ENCODE assay signal across 8 mouse cellular contexts in the genomic region with DNA sequence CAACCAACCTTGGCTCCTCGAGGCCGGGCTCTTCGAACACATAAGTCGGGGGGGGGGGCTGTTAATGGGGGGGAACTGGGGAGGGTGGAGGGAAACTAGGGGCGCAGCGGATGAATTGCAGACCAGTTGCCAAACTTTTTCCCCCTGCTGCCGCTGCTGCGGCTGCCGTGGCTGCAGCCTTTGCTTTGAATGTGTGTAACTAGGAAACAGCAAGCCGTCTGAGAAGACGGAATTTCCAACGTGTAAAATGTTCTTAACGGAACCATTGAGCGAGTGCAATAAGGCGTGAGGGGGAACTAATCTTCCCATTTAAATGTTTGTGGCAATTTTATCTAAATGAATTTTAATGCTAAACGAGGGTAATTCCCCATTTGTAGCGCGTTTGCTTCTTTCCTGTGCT.
DNase-seq lines count a peak whose midpoint lies in the region; ATAC-seq and TF ChIP-seq lines count a peak whose summit lies in the region.

No protein-coding gene starts in this region.

- H3K4me3 ChIP-seq in thymus, adult 2 months (ENCODE audit: control insufficient read depth, insufficient read depth, low read length), result peak overlapping the region; percentile 22; the same call in 1 of the 2 replicates
- H3K4me3 ChIP-seq in forebrain, postnatal 0 days (ENCODE audit: low read depth, low read length), result peak overlapping the region; percentile 46
- H3K4me3 ChIP-seq in limb, embryonic 10.5 days, result peak overlapping the region; percentile 54
- H3K4me3 ChIP-seq in midbrain, postnatal 0 days (ENCODE audit: low read depth, low read length), result peak overlapping the region; percentile 41

- H3K4me1 ChIP-seq in thymus, adult 2 months (replicated peaks; ENCODE audit: control insufficient read depth, insufficient read depth, low read length), result no peaks in the 10 kb centered on the region
- H3K4me1 ChIP-seq in forebrain, postnatal 0 days (ENCODE audit: insufficient read depth), result 0 out of 2 replicates have a peak, but pooled peaks cover 4% of the 10 kb centered on the region
- peaks cover 67% of the 10 kb centered on the region for H3K4me1 ChIP-seq in limb, embryonic 10.5 days
- H3K4me1 ChIP-seq in midbrain, postnatal 0 days (ENCODE audit: insufficient read depth, low read length), result no peaks in the 10 kb centered on the region

- no peaks in the 10 kb centered on the region for H3K9me3 ChIP-seq in forebrain, postnatal 0 days (ENCODE audit: low read length)
- no peaks in the 10 kb centered on the region for H3K9me3 ChIP-seq in limb, embryonic 10.5 days (replicated peaks)
- no peaks in the 10 kb centered on the region for H3K9me3 ChIP-seq in midbrain, postnatal 0 days (ENCODE audit: low read length)

- peak overlapping the region; percentile 40 for H3K9ac ChIP-seq in forebrain, postnatal 0 days
- no peak overlapping the region for H3K9ac ChIP-seq in midbrain, postnatal 0 days (replicated peaks; ENCODE audit: low read length, poor library complexity, severe bottlenecking)

- H3K27ac ChIP-seq in thymus, adult 2 months (ENCODE audit: control insufficient read depth, insufficient read depth, low read length), result no peak overlapping the region
- H3K27ac ChIP-seq in forebrain, postnatal 0 days (ENCODE audit: low read depth, low read length), result peak overlapping the region; percentile 54
- peak overlapping the region; percentile 86 for H3K27ac ChIP-seq in limb, embryonic 10.5 days
- 0 out of 2 replicates have a peak overlapping the region, but pooled peaks have one; percentile 12 for H3K27ac ChIP-seq in midbrain, postnatal 0 days (ENCODE audit: low read depth, low read length)

- DNase-seq in cerebellum, adult 9-11 months, result peak; percentile 59
- DNase-seq in thymus, adult 2 months, result no peak
- no peak for DNase-seq in thymus, postnatal 36 days
- peak; percentile 84 for DNase-seq in forebrain, postnatal 0 days
- no peak for DNase-seq in limb, embryonic 10.5 days (ENCODE audit: low spot score)
- peak; percentile 92 for DNase-seq in midbrain, postnatal 0 days (ENCODE audit: low spot score)
- no peak for DNase-seq in gastrocnemius, adult 8-10 months (ENCODE audit: low spot score in 2 of 2)

- ATAC-seq in cerebellum, adult (ENCODE audit: insufficient number of reproducible peaks, low FRiP score, low TSS enrichment), result no peak
- peak; percentile 63 for ATAC-seq in forebrain, postnatal 0 days
- peak; percentile 64 for ATAC-seq in midbrain, postnatal 0 days (ENCODE audit: low FRiP score)

- TF ChIP-seq POLR2A in thymus, adult 2 months (IDR thresholded peaks at IDR 0.05; ENCODE audit: control insufficient read depth, extremely low read depth, insufficient read depth, low read length, poor library complexity), result no peak

- no peak for TF ChIP-seq CTCF in thymus, adult 2 months (IDR thresholded peaks at IDR 0.05; ENCODE audit: borderline replicate concordance, control insufficient read depth, extremely low read depth, insufficient read depth, low read length, poor library complexity)
- TF ChIP-seq CTCF in forebrain, postnatal 0 days (IDR thresholded peaks at IDR 0.05; ENCODE audit: low read depth), result no peak
- no peak; the same call in 1 of the 2 replicates for TF ChIP-seq CTCF in midbrain, postnatal 0 days (IDR thresholded peaks at IDR 0.05)

- peaks cover 29% of the 10 kb centered on the region; the same call in 1 of the 2 replicates for H3K27me3 ChIP-seq in thymus, adult 2 months (ENCODE audit: control insufficient read depth, insufficient read depth, low read length)
- peaks cover 40% of the 10 kb centered on the region for H3K27me3 ChIP-seq in forebrain, postnatal 0 days (ENCODE audit: insufficient read depth, low read length)
- peaks cover 52% of the 10 kb centered on the region for H3K27me3 ChIP-seq in limb, embryonic 10.5 days (ENCODE audit: low read depth, poor library complexity, severe bottlenecking)
- peaks cover 14% of the 10 kb centered on the region for H3K27me3 ChIP-seq in midbrain, postnatal 0 days (ENCODE audit: insufficient read depth, low read length)

- H3K36me3 ChIP-seq in thymus, adult 2 months (ENCODE audit: control insufficient read depth, insufficient read depth, low read length), result no peaks in the 10 kb centered on the region
- no peaks in the 10 kb centered on the region for H3K36me3 ChIP-seq in forebrain, postnatal 0 days (ENCODE audit: insufficient read depth)
- H3K36me3 ChIP-seq in limb, embryonic 10.5 days, result peaks cover 8% of the 10 kb centered on the region
- no peaks in the 10 kb centered on the region for H3K36me3 ChIP-seq in midbrain, postnatal 0 days (ENCODE audit: insufficient read depth, low read length)

- H3K4me2 ChIP-seq in forebrain, postnatal 0 days (ENCODE audit: low read depth), result peak overlapping the region; percentile 76
- H3K4me2 ChIP-seq in midbrain, postnatal 0 days (ENCODE audit: low read depth, low read length, poor library complexity, severe bottlenecking), result peak overlapping the region; percentile 87

- whole genome bisulfite sequencing in thymus, adult 2 months, result 2% methylated on average over 18 of the region's 18 CpGs
- WGBS in forebrain, postnatal 0 days, result 1% methylated on average over 18 of the region's 18 CpGs
- under 1% methylated on average over 18 of the region's 18 CpGs for WGBS in limb, embryonic 10.5 days
- 1% methylated on average over 18 of the region's 18 CpGs for WGBS in midbrain, postnatal 0 days

Comparison
In these comparisons a context has a peak if more than half of its experiments do, and no peak if none do; other contexts are left out.
1. DNase-seq: peak in cerebellum, adult 9-11 months (single experiment), forebrain, postnatal 0 days (single experiment) and midbrain, postnatal 0 days (single experiment); none in thymus, adult 2 months (single experiment), thymus, postnatal 36 days (0 of 2), limb, embryonic 10.5 days (single experiment) and gastrocnemius, adult 8-10 months (0 of 2).
2. Peak in every context shown above with its lines, with median percentiles within 50 percentile points of each other: H3K4me3 ChIP-seq.